Mouse (Mus musculus) 3134 (cell line): ENCODE measurements around the gene Cacna2d1.

Source experiments
- DNase-seq: peaks from one replicate; pipeline ENCODE4 v3.0.0-alpha.2; 2011; ENCODE audit warnings: low spot score; ENCODE audit not compliant: insufficient read length; ENCODE audit errors: extremely low read depth

The Cacna2d1 gene

DNA sequence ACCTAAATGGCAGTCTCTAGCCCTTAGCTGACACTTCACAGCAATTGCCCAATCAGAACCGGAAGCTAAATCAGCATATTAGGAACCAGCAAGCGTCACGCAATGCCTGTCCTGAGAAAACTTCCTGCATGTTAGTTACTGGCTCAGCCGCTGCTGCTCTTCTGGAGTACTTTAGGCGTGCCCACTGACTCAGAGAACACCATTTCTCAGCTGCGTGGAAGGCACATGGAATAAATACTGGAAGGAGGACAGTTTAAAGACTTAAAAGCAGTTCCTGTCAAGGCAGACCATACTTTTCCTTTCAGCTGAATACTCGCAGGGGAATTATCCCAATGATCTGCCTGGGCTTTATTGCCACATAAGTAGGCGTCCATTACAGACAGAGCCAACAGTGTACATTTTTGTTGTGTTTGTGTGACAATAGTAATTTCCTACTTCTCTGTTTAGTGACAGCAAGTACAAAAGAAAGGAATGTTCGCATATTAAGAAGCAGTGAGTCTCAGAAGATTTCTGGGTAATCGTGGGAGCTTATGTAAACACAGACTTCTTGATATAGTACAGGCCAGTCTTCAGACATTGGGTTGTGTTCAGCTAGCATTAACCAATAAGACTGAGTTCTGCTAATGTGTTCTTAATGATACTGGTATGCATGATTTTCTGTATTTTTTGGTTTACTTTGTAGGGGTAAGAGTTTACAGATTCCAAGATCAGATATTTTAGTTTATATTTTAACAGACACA, 113.1 kb downstream of the Cacna2d1 start:
- DNase-seq = peak; percentile 33

DNA sequence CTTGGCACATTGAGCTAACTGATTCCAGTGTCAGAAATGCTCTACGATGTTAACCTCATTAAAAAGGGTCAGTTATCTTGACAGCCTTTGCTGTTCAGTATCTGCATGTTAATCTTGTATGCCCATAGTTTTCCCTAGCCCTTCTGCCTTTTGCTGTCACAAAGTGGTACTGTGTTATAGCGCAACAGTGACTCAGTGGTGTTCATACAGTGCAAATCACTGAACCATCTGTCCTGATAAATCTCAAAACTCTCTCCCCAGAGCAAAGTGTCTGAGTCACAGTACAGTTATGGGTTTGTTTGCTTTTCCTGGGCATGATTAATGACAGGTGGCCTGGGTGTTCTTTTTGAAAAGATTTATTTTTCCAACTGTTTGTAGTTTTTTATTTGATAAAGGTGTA, 122.3 kb downstream of the Cacna2d1 start:
- DNase-seq = no peak

DNA sequence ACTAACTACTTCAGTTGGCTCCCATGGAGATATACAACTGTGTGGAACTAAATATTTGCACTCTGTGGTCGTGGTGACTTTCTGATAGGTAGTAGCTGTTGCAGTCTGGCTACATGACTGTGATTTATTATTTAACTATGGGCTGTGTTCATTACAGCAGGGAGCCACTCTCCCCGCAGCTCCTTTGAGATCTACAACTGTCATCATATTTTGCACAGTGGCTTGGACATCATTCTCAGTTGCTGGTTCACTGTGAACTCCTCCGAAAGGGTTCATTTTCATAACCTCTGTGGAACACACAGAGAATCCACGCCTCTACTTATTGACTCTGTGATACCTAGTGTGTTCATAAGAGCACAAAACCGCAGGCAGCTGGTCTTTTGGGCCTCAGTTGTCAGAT, 128.3 kb downstream of the Cacna2d1 start:
- no peak for DNase-seq

DNA sequence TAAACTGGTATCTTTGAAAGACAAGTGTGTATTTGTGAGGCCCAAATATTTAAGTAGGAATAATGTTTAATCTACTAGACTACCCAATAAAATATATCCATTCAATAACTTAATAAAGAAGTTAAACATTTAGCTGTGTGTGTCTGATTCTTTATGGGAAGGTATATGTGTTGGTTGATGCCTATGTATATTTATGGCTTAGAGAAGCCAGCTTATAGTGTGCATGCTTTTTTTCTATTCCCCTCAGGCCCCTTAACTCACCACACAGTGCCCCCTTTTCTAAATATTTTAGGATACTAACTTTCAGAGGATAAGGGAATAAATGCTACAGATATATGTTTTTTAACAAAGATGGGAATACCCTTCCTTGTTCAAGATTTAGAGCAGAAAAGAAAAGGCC, 128.8 kb downstream of the Cacna2d1 start:
- no peak for DNase-seq

DNA sequence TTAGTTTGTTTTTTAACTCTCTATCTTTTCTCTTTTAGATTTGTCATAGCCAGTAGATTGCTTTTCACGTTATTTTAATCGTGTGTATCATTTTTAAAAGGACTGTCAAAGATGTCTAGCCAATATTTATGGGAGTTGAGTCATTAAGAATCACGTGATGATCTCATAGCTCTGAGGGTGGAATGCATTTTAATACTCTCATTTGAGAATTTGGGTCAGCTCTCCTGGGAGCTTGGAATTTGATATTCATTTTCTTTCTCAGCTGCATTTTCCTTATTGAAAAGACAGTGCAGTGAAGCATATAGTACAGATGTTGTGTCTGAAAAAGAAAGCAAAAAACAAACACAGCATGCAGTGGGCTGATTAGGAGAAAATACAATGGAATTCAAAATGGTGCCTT, 129.5 kb downstream of the Cacna2d1 start:
- no peak for DNase-seq

DNA sequence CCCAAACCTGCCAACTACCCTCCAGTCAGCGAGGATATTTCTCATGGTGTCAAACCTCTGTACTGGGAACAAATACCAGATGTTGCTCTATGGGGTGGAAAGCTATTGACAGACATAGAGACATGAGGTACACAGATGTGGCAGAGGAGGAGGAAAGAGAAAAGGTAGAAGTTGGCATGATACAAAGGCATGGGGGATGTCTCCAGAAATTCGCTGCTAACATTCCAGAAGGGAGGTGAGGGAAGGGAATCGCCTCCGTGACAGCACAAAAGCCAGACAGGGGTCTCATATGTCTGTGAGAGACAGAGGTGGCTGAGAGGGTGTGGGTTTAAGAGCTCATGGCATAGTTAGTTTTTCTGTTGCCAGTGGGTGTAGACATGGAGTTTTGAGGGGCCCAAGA, 131.3 kb downstream of the Cacna2d1 start:
- no peak for DNase-seq

DNA sequence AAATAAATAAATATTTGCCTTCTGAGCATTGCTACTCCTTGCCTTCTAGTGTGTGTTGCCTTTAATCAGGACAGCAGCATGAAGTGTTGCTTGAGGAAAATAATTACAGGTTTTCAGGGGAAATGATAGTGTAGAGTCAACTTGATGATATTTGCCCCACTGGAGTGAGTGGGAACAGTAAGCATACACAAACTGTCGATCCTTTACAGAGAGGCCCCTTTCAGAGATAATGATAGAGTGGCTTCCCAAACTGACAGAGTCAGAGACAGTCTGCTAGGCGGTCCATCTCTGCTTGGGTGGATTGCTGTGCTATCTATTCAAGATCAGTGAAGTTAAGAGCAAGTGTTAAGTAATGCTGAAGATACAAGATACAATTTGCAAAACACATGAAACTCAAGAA, 147.8 kb downstream of the Cacna2d1 start:
- no peak for DNase-seq

DNA sequence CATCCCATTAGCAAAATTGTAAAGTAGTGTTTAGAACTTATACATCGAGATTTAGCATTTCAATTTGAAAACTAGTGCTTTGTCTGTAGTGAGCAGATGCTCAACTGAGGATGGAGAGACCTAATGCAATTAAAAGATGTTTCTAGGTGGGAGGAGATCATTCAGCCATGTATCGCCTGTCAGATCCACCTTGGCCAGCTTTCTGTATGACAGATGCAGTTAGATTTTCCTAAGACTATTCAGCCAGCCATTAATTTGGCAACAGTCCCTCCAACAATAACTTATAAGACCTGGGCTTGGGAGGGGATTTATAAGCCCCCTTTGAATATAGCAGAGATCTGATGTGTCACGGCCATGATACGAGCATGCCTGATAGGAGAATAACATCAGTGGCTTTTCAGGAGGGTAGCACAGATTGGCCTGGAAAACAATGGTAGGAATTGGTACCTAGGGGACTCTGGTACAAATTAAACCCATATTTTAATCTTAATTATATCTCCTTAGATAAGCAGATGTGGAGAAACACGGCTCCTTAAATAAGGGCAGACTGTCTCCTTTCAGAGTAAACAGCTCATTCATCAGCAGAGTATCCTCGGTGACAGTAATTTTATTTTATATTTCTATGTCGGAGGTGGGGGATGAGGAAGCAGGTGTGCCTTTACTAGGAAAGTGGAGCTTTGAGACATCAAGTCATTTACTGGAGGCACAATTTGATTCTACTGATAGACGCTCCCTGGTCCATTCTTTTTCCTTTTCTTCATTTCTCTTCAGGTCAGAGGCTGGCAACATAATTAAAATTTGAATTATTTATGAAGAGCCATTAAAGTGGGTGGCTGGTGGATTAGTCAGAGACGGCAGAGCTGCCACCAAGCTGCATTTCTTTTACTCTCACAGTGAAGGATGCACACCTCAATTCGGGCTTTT, 152.8 kb downstream of the Cacna2d1 start:
- no peak for DNase-seq

DNA sequence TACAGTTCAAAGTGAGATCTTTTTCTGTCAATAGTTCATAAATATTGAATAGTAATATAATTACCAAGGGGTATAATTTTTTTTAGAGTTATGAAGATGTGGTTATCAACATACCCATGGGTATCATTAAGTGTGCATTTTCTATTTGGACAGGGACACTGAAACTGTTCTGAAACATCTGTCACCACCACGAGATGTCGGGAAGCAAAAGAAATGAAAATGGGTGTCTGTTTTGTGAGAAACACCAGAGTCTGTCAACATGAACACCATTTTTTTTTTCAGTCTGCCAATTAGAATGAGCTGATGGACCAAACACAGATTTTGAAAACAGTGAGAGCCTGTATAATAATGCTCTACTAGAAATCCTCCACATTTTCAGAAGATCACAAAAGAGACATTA, 153.5 kb downstream of the Cacna2d1 start:
- DNase-seq = no peak

DNA sequence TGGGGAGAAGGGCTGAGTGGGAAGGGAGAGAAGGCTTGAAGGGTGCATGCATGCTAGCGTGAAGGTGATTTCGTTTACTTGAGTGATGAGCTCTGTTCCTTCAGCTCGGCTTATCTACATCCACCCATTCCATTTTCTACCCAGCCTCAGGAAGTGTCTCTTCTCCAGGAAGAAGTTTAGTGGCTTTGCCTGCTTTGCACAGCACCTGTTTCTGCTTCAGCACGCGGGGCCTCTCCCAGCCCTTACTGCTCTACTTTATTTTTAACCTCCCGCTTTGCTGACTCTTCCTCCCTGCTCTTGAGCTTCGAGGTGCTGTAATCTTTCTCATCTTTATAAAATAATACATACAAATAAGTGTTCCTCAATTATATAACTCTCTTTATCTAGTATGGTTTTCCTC, 158.0 kb downstream of the Cacna2d1 start:
- DNase-seq = no peak

DNA sequence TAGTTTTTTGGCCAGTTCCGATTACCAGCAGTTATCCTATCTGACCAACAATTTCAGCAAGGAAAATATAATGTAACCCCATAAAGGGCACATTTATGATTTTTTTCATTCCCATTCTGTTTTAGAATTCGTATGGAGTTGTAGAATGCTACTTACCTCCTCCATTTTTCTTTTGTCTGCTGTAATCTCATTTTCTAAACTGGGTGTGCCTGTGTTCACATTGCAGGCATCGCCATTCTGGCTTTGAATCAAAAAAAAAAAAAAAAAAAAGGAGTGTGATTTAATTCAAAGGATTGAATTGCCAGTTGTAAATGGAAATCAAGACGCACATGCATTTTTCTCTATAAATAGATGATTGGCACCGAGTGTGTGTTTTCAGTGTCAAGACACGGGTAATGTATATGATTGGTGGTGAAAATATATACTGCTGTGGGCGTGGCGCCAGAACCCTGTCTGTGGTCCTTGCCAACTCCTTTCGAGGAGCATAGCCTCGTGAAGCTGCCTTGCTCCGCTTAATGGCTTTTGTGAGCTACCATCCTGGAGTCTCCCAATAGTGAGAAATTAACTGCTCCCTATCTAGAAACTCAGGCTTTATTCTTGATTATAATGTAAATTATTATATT, 158.7 kb downstream of the Cacna2d1 start:
- DNase-seq = no peak

DNA sequence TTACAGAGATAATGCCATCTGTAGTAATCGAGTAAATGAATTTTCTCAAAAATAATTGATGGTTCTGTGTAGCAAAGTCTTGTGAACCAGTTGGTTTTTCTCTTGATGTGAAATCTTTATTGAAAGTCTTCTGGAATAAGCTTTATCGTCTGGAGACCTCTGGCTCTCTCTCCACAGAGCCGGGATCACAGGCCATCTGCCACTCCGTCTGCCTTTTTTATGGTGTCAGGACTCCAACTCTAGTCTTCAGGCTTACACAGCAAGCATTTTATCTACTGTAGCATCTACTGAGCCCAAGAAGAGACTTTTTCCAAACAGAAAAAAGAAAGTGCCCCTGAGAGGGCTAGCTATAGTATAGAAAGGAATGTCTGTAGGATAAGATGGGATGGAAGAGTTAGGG, 160.9 kb downstream of the Cacna2d1 start:
- DNase-seq = no peak

DNA sequence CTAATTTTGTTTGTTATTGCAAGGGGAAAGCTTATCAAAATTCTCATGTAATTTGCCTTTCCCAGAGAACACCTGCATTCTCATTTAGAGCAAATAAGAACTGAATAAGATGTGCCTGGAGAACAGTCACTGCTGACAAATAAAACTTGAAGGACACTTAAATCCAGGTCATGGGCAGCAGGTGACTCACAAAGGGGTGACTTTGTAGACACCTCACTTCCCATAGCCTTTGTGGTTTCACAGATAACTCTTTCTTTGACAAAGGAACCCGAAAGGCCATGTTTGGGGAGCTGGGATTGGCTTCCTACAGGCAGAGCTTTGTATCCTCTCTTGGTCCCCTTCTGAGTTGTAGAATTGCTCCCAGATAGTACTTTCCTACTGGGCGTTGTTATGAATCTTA, 164.3 kb downstream of the Cacna2d1 start:
- DNase-seq = no peak

DNA sequence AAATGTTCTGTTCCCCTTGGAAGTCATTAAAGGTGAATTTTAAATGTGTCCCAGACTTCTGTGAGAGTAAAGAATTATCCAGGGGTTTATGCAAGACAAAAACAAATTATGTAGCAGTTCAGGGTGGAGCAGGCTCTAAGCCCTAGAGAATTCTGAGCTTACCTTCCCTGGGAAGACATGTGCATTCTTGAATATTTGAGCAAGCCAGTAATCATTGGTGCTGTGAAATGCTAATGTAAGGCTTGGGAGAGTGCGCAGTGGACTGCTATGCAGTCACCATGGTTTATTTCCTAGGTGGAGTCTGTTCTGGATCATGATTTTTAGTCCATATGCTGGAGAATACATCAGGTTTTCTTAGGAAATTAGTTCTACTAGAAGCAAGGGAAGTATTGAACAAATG, 167.3 kb downstream of the Cacna2d1 start:
- no peak for DNase-seq

DNA sequence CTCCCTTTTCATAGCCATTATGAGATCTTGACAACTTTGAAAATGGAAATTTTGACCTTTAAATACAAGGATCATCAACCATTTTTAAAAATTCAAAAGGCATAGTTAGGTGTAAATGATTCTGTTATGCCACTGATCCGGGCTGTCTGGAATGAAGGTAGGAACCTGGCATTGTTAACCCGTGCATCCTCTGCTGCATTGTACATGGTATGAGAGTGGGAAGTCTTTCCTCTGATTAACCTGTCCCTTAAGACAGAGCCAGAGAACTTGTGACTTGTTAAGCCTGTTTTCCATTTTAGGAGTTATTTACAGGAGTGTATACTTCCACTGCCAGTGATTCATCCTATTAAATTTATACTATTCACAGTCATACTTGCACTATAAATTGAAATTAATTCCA, 171.2 kb downstream of the Cacna2d1 start:
- no peak for DNase-seq

DNA sequence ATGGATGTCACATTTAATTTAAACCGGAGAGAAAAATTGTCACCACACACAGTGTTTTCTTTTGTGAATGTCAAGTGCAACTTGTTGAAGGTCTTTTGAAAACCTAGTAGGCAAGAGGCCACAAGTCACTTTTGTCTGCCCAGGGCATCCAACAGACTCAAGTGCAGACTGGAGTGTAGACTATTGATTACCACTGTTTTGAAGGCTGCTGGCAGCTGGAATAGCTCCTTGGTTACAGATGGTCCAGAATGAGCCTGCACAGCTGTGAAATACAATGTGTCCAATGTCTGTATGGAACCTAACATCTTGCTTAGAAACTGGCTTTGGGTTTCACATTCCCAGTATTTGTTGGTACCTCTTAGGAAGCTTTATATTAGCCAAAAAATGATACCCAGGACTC, 176.2 kb downstream of the Cacna2d1 start:
- no peak for DNase-seq

DNA sequence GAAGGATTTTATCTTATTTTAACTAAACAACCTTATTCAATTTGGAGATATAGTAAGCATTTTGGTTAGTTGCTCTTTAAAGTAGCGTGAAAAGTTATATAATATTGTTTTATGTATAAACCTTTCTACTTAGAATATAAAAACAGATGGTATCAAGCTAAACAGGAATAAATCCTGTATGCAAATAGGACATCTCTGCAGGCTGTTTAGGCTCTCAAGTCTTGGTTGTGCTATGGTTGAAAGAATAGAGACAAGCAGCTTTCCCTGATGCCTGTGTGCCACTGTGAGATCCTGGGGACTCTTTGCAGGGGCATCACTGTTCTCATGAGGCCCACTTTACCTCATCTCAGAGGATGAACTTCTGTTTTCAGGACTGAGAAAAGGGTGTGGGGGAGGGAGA, 179.4 kb downstream of the Cacna2d1 start:
- no peak for DNase-seq

DNA sequence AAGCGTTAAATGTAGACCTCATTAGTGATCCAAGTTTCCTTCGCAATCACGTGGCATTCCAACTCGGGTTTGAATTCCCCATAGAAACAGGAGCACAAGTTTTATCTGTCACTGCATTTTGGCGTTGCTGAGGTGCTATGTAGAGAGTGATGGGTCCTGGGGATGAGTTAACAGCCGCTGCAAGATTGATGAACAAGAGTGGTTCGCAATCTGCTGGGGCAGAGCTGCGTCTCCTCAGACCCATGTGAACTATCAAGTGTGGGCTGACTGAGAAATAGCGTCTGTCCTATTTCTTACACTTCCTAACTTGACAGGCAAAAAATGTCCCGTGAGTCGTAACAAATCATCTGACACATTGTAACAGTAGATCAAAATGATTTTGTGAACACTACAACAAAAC, 186.8 kb downstream of the Cacna2d1 start:
- DNase-seq = no peak

DNA sequence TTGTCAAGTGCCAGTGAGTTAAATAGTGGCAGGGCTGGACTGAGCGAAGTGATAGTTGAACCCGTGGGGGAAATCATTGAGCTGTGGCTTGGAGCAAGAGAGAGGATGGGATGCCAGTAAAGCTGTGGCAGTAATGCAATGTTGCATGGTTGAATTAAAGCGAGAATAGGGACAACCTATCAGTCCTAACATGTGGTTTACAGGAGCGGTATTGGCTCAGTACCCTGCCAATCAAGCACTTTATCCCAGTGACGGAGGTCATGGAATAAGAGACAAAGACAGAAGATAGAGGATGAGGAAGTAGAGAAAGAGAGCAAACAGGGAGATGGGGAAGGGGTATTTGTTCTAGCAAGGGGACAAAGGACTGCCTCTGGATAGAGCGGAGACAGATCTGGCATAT, 187.6 kb downstream of the Cacna2d1 start:
- no peak for DNase-seq

DNA sequence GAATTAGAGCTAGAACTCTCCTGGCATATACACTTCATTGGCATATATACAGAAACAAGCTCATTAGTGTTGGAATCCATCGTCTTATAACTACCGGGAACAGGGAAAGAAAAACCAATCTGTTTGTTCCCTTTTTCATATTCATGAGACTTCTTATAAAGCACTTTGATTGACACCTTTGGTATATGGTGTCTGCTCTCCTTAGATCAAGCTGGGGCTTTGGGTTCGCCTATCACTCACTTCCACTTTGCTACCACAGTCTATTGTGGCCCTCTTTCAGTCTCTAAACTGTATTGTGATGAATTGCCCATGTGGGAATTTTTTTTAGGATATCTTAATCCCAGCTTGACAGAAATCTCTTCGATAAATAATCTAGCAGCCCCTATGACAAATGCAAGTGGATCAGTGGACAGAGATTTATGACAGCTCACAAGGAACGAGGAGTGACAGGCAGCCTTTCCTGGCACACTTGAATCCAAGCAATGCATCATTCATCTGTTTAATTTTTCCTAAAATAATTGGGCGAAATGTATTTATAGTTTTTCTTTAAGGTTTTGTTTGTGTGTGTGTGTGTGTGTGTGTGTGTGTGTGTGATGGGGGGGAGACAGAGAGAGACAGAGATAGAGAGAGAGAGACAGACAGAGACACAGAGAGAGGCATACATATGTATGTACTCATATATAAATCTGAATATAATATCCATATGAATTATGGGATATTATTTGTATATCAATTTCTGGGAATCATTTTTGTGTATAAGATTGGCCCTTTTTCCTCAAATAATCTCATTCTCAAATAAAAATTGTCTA, 200.0 kb downstream of the Cacna2d1 start:
- no peak for DNase-seq

DNA sequence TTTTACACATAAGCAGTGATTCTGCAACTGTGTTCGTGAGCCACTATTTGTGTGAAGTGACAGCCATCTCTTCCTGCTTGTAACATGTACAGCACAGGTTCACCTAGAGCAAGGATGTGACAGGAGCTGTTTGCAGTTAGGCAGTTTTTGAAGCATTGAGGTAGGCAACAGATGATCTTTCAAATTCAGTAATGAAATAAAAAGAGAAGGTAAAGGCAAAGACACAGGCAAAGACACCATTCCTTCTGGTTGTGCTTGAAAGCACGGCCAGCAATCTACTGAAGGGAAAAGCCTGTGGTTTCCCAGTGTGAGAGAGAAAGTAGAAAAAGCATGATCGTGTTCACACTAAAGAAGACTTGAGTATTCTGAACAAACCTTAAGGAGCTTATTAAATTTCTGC, 201.5 kb downstream of the Cacna2d1 start:
- DNase-seq = no peak
